Mouse (Mus musculus) urinary bladder, adult 18-20 months (tissue): ENCODE results near the gene Foxi2.

Experiments used
- DNase-seq, 2 experiments: peaks; one replicate each; pipeline ENCODE4 v3.0.0; 2022; ENCODE audit warnings: low spot score in 2 of 2, mixed read lengths in 2 of 2

Gene Foxi2

GRCm38 (mm10) chr7:135410237-135410965 is at the start of gene Foxi2:
Foxi2 (plus strand) TSS chr7:135410308.
- no peak for DNase-seq

- DNase-seq = no peak
Measured at GRCm38 (mm10) chr7:135364606-135365005, 45.5 kb upstream of the Foxi2 start.

GRCm38 (mm10) chr7:135376048-135376447 is 34.1 kb upstream of the Foxi2 start:
- DNase-seq = no peak

GRCm38 (mm10) chr7:135376932-135377331 is 33.2 kb upstream of the Foxi2 start:
- DNase-seq = no peak

- no peak for DNase-seq
Measured at GRCm38 (mm10) chr7:135378331-135378730, 31.8 kb upstream of the Foxi2 start.

- DNase-seq = no peak
Measured at GRCm38 (mm10) chr7:135389039-135389438, 21.1 kb upstream of the Foxi2 start.

- DNase-seq = no peak
Measured at GRCm38 (mm10) chr7:135392949-135393542, 17.1 kb upstream of the Foxi2 start.

GRCm38 (mm10) chr7:135394436-135394835 is 15.7 kb upstream of the Foxi2 start:
- DNase-seq = no peak

- no peak for DNase-seq
Measured at GRCm38 (mm10) chr7:135395242-135395641, 14.9 kb upstream of the Foxi2 start.

GRCm38 (mm10) chr7:135397096-135397495 is 13.0 kb upstream of the Foxi2 start:
- no peak for DNase-seq

GRCm38 (mm10) chr7:135397874-135398273 is 12.2 kb upstream of the Foxi2 start:
- no peak for DNase-seq

- DNase-seq = peak; percentile 9 to 18
Measured at GRCm38 (mm10) chr7:135403416-135403815, 6.7 kb upstream of the Foxi2 start.

- DNase-seq = no peak
Measured at GRCm38 (mm10) chr7:135406761-135407160, 3.3 kb upstream of the Foxi2 start.

- no peak for DNase-seq
Measured at GRCm38 (mm10) chr7:135408501-135408900, 1.6 kb upstream of the Foxi2 start.

GRCm38 (mm10) chr7:135412357-135412756 is 2.2 kb downstream of the Foxi2 start:
- no peak for DNase-seq

- no peak for DNase-seq
Measured at GRCm38 (mm10) chr7:135428840-135429239, 18.7 kb downstream of the Foxi2 start.

GRCm38 (mm10) chr7:135430903-135431302 is 20.8 kb downstream of the Foxi2 start:
- no peak for DNase-seq

- no peak for DNase-seq
Measured at GRCm38 (mm10) chr7:135443903-135444302, 33.8 kb downstream of the Foxi2 start.

GRCm38 (mm10) chr7:135451340-135451739 is 41.2 kb downstream of the Foxi2 start:
- no peak for DNase-seq

- DNase-seq = no peak
Measured at GRCm38 (mm10) chr7:135452366-135452765, 42.3 kb downstream of the Foxi2 start.

GRCm38 (mm10) chr7:135453690-135454089 is 43.6 kb downstream of the Foxi2 start:
- no peak for DNase-seq
